Mouse (Mus musculus) kidney, embryonic 16.5 days (tissue): Measurements from ENCODE around the gene Olfr1510. TPM values are rescaled to one million over a fixed set of nuclear protein-coding genes. Genes with fewer than 3 reads are reported as not detected.

Experiments used
- polyA plus RNA-seq: library from polyadenylated mRNA; unstranded; fragments of >200 nt; fragmentation: Nextera tagmentation; extraction: Ambion mirVana; gene quantifications from 2 replicates; pipeline ENCODE4 v1.2.1, GENCODE M21; 2015

Gene Olfr1510
- polyA plus RNA-seq, 1 experiment from 2014 or later, result not detected

Other genes with a start within 250 kb of the Olfr1510 start
- 51.1 and 60.0 TPM in 2 replicates for gene Supt16, start 217.0 kb downstream of the Olfr1510 start, polyA plus RNA-seq
- gene Chd8, start 156.6 kb downstream of the Olfr1510 start, polyA plus RNA-seq, result 27.5 and 34.9 TPM in 2 replicates
- 43.6 and 46.2 TPM in 2 replicates for gene Tox4, start 135.2 kb downstream of the Olfr1510 start, polyA plus RNA-seq
- 23.3 and 24.4 TPM in 2 replicates for gene Rab2b, start 134.8 kb downstream of the Olfr1510 start, polyA plus RNA-seq
- gene Mettl3, start 109.2 kb downstream of the Olfr1510 start, polyA plus RNA-seq, result 51.7 and 57.0 TPM in 2 replicates
- gene Sall2, start 85.6 kb downstream of the Olfr1510 start, polyA plus RNA-seq, result 39.1 and 46.0 TPM in 2 replicates
- not detected in 2 replicates for gene Olfr1513, start 58.0 kb downstream of the Olfr1510 start, polyA plus RNA-seq
- not detected in 2 replicates for gene Olfr1512, start 35.2 kb downstream of the Olfr1510 start, polyA plus RNA-seq
- not detected in 2 replicates for gene Olfr1511, start 17.0 kb downstream of the Olfr1510 start, polyA plus RNA-seq
- gene Olfr1509, start 28.6 kb upstream of the Olfr1510 start, polyA plus RNA-seq, result not detected in 2 replicates
- gene Olfr1508, start 53.1 kb upstream of the Olfr1510 start, polyA plus RNA-seq, result not detected in 2 replicates
- not detected in 2 replicates for gene Olfr1507, start 81.4 kb upstream of the Olfr1510 start, polyA plus RNA-seq